Mouse (Mus musculus): ENCODE measurements around the gene Arl4c.

- no peak for TF ChIP-seq CTCF (IDR thresholded peaks at IDR 0.05; ENCODE audit: insufficient read depth, low read length)
- TF ChIP-seq POLR2A (IDR thresholded peaks at IDR 0.05; ENCODE audit: borderline replicate concordance, extremely low read depth, low read depth, low read length), result no peak
These were observed 25.3 kb upstream of the Arl4c start for GRCm38 (mm10) chr1:88727369-88727768.

All from lung, adult 2 months (tissue).